Mouse (Mus musculus) CD4-positive, CD25-positive, alpha-beta regulatory T cell, adult 2 months (primary cell): Measurements from ENCODE around the gene Cfc1.
A peak's percentile ranks its signal among the peaks of the same experiment; 100 is the strongest.

Source experiments
- DNase-seq: peaks from one replicate; pipeline ENCODE4 v3.0.0-alpha.2; 2012; ENCODE audit warnings: low read depth, low spot score

Cfc1 gene

GRCm38 (mm10) chr1:34547074-34547473, 11.6 kb downstream of the Cfc1 start:
- DNase-seq = no peak

DNA sequence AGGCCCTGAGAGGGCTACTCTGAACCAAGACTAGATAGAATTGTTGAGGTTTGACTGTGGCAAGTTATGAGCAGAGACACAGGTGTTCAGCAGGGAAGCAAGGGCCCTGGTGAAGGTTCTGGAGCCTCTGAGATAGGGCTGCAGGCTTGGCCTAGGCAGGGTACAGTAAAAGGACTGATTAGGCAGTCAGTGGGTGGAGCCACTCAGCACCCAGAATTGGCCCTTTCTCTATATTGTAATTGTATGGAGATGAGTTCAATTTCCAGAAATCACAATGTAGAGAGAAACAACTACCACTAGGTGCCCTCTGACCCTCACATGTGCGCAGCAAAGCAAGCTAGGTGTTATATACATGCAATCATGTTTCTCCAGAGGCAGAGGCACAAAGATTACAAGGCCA, 18.2 kb downstream of the Cfc1 start:
- no peak for DNase-seq

GRCm38 (mm10) chr1:34554275-34554674, 18.8 kb downstream of the Cfc1 start:
- no peak for DNase-seq

DNA sequence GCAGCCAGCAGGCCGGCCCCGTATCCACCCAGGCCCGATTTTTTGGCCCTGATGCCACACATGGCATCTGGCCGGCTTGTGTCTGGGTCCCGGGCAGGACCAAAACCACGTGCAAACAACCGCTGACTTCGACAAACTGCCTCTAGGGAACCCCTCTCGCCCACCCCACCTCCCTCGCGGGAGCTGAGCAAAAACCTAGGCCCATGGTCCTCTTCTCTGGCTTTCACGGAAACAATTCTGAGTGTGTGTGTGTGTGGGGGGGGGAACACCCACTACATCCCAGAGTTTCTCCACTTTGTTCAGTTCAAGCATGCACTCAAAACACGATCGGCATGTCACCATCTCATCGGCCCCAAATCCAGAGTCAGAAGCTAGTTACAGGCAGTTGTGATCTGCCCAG, 25.4 kb downstream of the Cfc1 start, which contains the start of gene Prss40:
TSS of gene Prss40 (minus strand) at position 101 of the 400 bp plus-strand sequence.
- DNase-seq = no peak

GRCm38 (mm10) chr1:34564383-34565045, 29.1 kb downstream of the Cfc1 start:
- no peak for DNase-seq

DNA sequence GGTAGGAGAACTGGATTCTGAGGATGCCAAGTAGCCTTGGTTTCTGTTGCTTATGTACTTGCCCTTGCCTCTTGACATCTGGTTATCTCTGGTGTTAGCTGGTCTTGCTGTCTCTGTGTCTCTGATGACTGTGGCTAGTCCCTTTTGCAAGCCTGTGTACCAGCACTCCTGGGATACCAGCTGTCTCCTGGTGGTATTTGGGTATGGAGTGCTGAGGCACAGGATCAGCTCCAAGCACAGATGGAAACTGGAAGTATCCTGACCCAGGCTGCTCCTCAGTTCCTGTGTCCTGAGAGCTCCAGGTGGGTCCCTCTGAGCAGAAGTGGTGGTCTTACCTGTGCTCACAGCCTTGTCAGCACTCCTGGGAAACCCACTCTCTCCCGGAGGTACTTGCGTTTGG, 32.7 kb downstream of the Cfc1 start:
- DNase-seq = no peak

DNA sequence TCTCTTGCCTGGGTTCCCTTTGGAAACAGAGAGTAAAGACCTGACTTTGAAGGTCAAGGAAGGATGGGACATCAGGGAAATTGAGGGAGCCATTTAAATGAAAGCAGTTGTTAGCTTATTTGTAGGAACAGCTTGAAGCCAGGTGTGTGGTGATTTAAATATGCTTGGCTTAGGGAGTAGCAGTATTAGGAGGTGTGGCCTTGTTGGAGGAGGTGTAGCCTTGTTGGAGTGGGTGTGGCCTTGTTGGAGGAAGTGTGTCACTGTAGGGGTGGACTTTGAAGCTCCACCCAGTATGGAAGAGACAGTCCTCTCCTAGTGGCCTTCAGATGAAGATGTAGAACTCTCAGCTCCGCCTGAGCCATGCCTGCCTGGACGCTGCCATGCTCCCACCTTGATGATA, 34.4 kb downstream of the Cfc1 start:
- no peak for DNase-seq

DNA sequence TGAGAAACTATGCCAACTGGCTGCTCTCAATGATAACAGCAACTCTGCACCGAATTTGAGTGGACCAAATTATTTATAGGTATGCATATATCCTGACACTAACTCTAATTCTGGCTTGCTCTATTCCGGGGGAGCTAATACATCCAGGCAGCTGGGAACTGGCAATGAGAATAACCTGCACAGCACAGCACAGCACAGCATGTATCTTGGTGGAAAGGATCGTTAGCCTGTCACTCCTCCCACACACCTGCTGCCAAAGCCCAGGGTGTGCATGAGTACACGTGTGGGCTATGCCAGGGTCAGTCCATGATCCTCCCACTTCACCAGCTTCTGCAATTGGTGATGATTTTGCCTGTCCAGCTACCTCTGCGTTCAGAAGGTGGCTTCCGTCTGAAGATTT, 36.0 kb downstream of the Cfc1 start:
- DNase-seq = no peak

DNA sequence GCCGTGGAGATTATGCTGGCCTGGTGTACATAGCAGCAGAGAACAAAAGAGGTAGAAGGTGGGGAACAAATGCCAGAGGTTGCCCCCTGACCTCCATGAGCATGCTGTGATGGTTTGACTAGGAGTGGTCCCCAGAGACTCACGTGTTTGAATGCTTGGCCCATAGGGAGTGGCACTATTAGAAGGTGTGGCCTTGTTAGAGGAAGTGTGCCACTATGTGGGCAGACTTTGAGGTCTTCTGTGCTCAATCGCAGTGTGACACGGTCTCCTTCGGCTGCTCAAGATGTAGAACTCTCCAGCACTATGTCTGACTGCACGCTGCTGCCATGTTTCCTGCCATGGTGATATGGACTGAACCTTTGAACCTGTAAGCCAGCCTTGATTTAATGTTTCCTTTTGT, 37.8 kb downstream of the Cfc1 start:
- DNase-seq = no peak

- peak; percentile 55 for DNase-seq
Observed at GRCm38 (mm10) chr1:34578851-34579781, 43.7 kb downstream of the Cfc1 start, which contains the start of gene Amer3. Amer3 (plus strand) TSS chr1:34579657.

GRCm38 (mm10) chr1:34579782-34580356, 44.4 kb downstream of the Cfc1 start:
- DNase-seq = no peak

GRCm38 (mm10) chr1:34582218-34582617, 46.8 kb downstream of the Cfc1 start:
- DNase-seq = no peak

DNA sequence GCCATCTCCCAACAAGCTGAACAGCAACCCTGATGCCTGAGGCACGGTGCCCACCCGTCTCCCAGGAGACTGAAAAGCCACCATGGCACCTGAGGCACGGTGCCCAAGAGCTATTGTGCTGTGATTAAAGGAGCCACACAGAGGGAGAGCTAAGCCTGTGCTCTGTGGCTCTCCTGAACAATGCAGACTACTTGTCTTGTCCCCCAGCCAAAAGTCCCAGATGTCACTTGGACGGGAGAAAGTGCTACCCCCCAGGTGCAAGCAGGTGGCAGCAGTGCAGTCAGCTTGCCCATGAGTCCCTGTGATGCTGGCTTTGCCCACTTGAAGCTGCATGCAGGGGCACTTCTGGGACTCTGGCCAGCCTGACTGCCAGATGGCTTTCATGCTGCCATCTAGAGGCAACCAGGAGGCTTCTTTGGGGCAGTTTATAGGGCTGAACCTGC, 48.4 kb downstream of the Cfc1 start:
- peak; percentile 14 for DNase-seq

GRCm38 (mm10) chr1:34584736-34585135, 49.3 kb downstream of the Cfc1 start:
- DNase-seq = no peak

DNA sequence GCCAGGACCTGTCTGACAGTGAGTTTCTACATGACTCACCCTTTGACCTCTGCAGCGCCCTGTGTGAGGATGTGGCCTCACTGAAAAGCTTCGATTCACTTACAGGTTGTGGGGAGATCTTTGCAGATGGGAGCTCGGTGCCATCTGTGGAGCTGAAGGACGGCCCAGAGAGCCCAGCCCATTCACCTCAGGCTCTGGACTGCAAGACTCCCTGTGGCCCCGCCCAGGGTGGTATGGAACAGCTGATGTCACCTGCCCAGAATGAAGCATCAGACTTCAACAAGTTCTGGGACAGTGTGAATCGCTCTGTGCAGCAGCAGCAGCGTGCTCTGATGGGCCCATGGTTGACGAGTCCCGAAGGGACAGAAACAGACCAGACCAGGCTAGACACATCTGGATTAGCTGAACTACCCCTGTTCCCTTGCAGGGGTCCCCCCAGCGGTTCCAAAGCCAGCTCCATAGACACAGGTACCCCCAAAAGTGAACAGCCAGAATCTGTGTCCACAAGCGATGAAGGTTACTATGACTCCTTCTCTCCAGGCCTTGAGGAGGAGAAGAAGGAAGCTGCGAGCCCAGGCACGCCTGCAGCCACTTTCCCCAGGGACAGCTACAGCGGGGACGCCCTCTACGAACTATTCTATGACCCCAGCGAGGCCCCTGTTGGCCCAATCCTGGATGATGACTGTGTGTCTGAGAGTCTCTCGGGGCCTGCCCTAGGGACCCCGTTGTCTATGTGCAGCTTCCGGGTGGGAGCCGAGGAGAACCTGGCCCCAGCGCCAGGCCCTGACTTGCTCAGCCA, 52.0 kb downstream of the Cfc1 start:
- no peak for DNase-seq
